Mouse (Mus musculus): Measurements from ENCODE around the gene Ndufab1. TPM values are rescaled to one million over a fixed set of nuclear protein-coding genes. Genes with fewer than 3 reads are reported as not detected.

Gene Ndufab1
- polyA plus RNA-seq, 1 experiment from 2014 or later, result 362 TPM

DNA sequence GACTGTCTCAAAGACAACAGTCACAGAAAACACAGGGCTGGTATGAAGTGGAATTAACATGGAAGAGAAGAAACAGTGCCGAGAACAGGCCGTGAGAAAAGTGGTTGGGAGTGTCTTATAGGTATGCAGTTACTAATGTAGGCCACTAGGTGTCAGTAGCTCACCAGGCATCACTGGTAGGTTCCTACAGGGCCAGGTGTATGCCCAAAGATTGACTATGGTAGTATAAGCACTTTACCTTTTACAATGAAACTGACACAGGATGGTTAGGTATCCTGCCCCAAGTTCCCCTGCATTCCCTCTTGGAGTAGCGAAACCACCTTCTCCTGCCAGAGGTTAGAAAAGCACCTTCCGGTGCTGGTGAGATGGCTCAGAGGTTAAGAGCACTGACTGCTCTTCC lies 2.5 kb downstream of the Ndufab1 start:
- Histone ChIP-seq H3K4me3 (ENCODE audit: low read depth, low read length) (no peak overlapping the region), H3K9me3 (ENCODE audit: low read length) (no peaks in the 10 kb centered on the region), H3K27me3 (replicated peaks; ENCODE audit: insufficient read depth, low read length) (no peaks in the 10 kb centered on the region), H3K4me2 (replicated peaks; ENCODE audit: low read depth, low read length) (no peak overlapping the region), H3K36me3 (ENCODE audit: insufficient read depth, low read length) (peaks cover 12% of the 10 kb centered on the region; the same call in 1 of the 2 replicates), H3K4me1 (ENCODE audit: insufficient read depth, low read depth, low read length) (peaks cover 7% of the 10 kb centered on the region), H3K27ac (ENCODE audit: low read length) (no peak overlapping the region), H3K9ac (replicated peaks; ENCODE audit: low read depth) (no peak overlapping the region)
- DNase-seq (ENCODE audit: low spot score) (peak; percentile 85), ATAC-seq (no peak)
- 47% methylated on average over 4 of the region's 4 CpGs for WGBS
- TF ChIP-seq CTCF (IDR thresholded peaks at IDR 0.05) (peak; percentile 89), EP300 (IDR thresholded peaks at IDR 0.05) (no peak)

DNA sequence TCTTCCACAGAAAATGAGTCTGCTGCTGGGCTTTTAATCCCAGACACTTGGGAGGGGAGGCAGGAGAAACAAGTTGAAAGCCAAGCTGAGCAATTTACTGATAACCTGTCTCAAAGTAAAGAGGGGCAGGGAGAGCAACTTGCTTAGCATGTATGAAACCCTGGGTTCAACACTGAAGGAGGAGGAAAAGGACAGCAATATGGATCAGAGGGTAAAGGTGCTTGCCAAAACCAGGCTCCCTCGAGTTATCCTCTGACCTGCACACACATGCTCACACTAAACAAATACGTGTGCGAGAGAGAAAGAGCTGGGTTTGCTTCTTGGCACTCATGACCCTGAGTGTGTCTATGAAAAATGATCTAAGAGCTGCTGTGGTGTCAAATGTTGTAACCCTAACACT lies 3.7 kb downstream of the Ndufab1 start:
- DNase-seq (ENCODE audit: low spot score), result no peak
- WGBS, result 82% methylated on average over 3 of the region's 3 CpGs
- Histone ChIP-seq H3K4me2 (replicated peaks; ENCODE audit: low read depth, low read length) (no peak overlapping the region), H3K9ac (replicated peaks; ENCODE audit: low read depth) (no peak overlapping the region), H3K4me3 (ENCODE audit: low read depth, low read length) (no peak overlapping the region), H3K9me3 (ENCODE audit: low read length) (no peaks in the 10 kb centered on the region), H3K36me3 (ENCODE audit: insufficient read depth, low read length) (peaks cover 13% of the 10 kb centered on the region; the same call in 1 of the 2 replicates), H3K27ac (ENCODE audit: low read length) (no peak overlapping the region), H3K27me3 (replicated peaks; ENCODE audit: insufficient read depth, low read length) (no peaks in the 10 kb centered on the region), H3K4me1 (ENCODE audit: insufficient read depth, low read depth, low read length) (peaks cover 7% of the 10 kb centered on the region)
- no peak for ATAC-seq
- TF ChIP-seq CTCF (IDR thresholded peaks at IDR 0.05) (no peak), EP300 (IDR thresholded peaks at IDR 0.05) (no peak)

DNA sequence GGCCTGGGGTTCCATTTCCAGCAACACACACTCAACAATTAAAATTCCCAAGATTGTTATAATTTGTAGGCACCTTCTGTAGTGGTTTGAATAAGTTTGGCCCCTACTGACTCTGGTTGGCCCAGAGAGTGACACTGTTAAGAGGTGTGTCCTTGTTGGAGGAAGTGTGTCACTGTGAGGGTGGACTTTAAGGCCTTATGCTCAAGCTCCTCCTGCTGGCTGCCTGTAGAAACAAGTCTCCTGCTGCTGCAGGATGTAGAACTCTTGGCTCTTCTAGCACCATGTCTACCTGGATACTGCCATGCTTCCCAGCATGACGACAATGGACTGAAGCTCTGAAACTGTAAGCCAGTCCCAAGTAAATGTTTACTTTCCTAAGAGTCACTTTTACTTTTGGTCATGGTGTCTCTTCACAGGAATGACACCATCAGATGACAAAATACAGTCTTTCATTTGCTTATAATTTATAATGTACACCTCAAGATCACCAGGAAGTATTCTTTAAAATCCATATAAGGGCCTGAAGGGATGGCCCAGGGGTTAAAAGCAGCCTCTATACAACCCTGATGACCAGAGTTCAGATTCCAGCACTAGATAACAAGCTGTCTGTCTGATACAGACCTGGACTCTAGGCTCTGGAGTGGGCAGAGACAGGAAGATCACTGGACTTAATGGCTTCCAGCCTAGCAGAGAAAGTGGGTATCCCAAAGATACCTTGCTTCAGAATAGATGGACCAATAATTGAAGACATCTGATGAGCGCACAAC lies 6.9 kb downstream of the Ndufab1 start:
- Histone ChIP-seq H3K9ac (replicated peaks; ENCODE audit: low read depth) (no peak overlapping the region), H3K4me2 (replicated peaks; ENCODE audit: low read depth, low read length) (no peak overlapping the region), H3K36me3 (ENCODE audit: insufficient read depth, low read length) (peaks cover 28% of the 10 kb centered on the region), H3K9me3 (ENCODE audit: low read length) (no peaks in the 10 kb centered on the region), H3K4me1 (ENCODE audit: insufficient read depth, low read depth, low read length) (no peaks in the 10 kb centered on the region), H3K27ac (ENCODE audit: low read length) (no peak overlapping the region), H3K4me3 (ENCODE audit: low read depth, low read length) (no peak overlapping the region), H3K27me3 (replicated peaks; ENCODE audit: insufficient read depth, low read length) (no peaks in the 10 kb centered on the region)
- DNase-seq (ENCODE audit: low spot score), result no peak
- ATAC-seq, result no peak
- WGBS, result 83% methylated on average over 2 of the region's 2 CpGs
- no peak for TF ChIP-seq EP300 (IDR thresholded peaks at IDR 0.05)
- peak; percentile 25 for TF ChIP-seq CTCF (IDR thresholded peaks at IDR 0.05)

DNA sequence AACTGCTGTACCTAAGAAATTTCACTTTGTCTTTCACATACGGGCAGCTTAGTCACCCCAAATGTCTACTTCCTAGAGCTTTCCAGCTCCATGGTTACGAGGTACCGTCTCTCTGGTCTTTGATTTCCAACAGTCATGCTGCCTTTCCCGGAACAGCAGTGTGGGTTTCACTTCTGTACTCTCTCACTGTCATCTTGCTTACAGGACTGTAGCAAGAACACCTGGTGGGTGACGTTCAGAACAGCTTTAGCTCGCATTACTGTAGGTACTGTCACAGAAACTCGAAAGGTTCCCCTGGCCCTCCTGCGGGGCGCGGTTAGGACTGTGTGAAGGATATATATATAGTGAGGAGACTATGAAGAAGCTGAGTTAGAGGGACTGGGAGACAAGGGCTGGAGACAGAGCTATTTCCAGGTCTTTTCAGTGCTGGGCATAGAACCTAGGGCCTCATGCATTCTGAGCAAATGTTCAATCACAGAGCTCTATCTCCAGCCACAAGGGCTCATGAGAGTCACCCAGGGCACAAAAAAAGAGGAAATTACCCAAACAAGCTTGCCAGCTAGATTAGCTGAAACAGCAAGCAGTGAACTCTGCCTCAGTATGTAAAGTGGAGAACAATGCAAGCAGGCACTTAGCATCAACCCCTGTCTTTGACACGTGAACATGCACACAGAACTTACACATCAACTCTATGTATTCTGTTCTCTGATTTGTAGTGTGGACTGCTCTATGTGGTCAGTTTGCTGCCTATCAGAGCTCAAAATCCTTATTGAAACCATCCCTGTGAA lies 14.3 kb downstream of the Ndufab1 start:
- TF ChIP-seq EP300 (IDR thresholded peaks at IDR 0.05), result no peak
- TF ChIP-seq CTCF (IDR thresholded peaks at IDR 0.05), result no peak
- DNase-seq (ENCODE audit: low spot score) (no peak), ATAC-seq (no peak)
- Histone ChIP-seq H3K27me3 (replicated peaks; ENCODE audit: insufficient read depth, low read length) (no peaks in the 10 kb centered on the region), H3K4me2 (replicated peaks; ENCODE audit: low read depth, low read length) (no peak overlapping the region), H3K4me1 (ENCODE audit: insufficient read depth, low read depth, low read length) (no peaks in the 10 kb centered on the region), H3K36me3 (ENCODE audit: insufficient read depth, low read length) (peaks cover 24% of the 10 kb centered on the region), H3K4me3 (ENCODE audit: low read depth, low read length) (no peak overlapping the region), H3K9ac (replicated peaks; ENCODE audit: low read depth) (no peak overlapping the region), H3K9me3 (ENCODE audit: low read length) (no peaks in the 10 kb centered on the region), H3K27ac (ENCODE audit: low read length) (no peak overlapping the region)
- WGBS, result 89% methylated on average over 11 of the region's 11 CpGs

DNA sequence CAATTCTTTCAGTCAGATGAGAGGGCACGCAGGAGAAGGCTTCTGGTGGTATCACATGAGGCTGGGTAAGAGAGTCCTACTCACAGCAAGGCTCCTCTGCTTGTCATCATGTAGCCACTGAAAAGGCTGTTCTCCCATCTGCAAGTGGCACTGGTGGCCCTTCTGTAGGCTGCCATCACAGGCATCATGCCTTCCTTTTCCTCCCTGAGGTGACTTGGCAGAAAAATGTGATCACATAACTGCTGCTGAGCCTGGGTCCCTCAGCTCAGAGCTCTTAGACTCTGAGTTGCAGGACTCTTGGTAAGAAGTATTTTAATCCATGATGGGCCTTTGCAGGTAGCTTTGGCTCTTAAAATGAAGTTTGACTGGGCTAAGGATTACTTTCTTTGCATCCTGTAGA lies 20.6 kb downstream of the Ndufab1 start:
- Histone ChIP-seq H3K4me3 (ENCODE audit: low read depth, low read length) (no peak overlapping the region), H3K27me3 (replicated peaks; ENCODE audit: insufficient read depth, low read length) (no peaks in the 10 kb centered on the region), H3K4me2 (replicated peaks; ENCODE audit: low read depth, low read length) (no peak overlapping the region), H3K9ac (replicated peaks; ENCODE audit: low read depth) (no peak overlapping the region), H3K9me3 (ENCODE audit: low read length) (no peaks in the 10 kb centered on the region), H3K4me1 (ENCODE audit: insufficient read depth, low read depth, low read length) (no peaks in the 10 kb centered on the region), H3K27ac (ENCODE audit: low read length) (no peak overlapping the region), H3K36me3 (ENCODE audit: insufficient read depth, low read length) (peaks cover 29% of the 10 kb centered on the region)
- no peak for ATAC-seq
- 96% methylated on average over 1 of the region's 1 CpGs for WGBS
- TF ChIP-seq EP300 (IDR thresholded peaks at IDR 0.05) (no peak), CTCF (IDR thresholded peaks at IDR 0.05) (no peak)
- no peak for DNase-seq (ENCODE audit: low spot score)

DNA sequence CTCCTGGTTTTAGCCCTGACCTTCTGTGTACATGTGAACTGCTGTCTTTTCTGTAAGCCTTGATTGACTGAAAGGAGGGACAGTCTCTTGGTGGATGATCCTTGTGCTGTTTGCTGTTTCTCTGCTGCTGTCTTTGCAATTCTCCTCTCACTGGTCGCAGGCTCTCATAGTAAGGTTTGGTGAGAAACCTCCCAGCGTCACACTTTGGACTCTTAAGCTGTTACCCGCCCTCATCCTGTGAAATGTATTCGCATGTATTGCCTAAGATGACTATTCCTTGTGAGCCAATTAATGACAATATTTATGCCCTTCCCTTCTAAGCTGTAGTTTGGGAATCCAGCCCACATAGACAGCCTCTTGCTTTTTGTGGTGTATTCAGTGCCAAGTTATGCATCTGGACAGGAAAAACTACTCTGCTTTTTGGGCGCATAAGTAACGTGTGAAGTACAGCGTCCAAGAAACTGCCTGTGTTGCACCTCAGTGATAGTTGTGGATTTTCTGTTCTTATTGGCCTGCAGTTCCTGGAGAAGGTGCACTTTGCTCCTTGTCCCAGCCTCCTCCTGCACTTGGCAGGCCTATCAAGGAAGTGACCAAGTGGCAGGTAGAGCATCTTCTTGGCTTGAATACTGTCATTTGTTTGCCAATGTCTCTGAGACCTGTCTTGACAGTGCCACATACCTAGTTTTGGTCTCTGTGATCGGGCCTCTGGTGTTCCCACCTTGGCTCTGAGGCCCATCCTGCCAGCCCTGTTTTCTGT lies 21.7 kb downstream of the Ndufab1 start:
- no peak for ATAC-seq
- Histone ChIP-seq H3K9me3 (ENCODE audit: low read length) (no peaks in the 10 kb centered on the region), H3K4me3 (ENCODE audit: low read depth, low read length) (no peak overlapping the region), H3K4me1 (ENCODE audit: insufficient read depth, low read depth, low read length) (no peaks in the 10 kb centered on the region), H3K27ac (ENCODE audit: low read length) (no peak overlapping the region), H3K9ac (replicated peaks; ENCODE audit: low read depth) (no peak overlapping the region), H3K4me2 (replicated peaks; ENCODE audit: low read depth, low read length) (no peak overlapping the region), H3K27me3 (replicated peaks; ENCODE audit: insufficient read depth, low read length) (no peaks in the 10 kb centered on the region), H3K36me3 (ENCODE audit: insufficient read depth, low read length) (peaks cover 40% of the 10 kb centered on the region)
- DNase-seq (ENCODE audit: low spot score), result peak; percentile 17
- TF ChIP-seq EP300 (IDR thresholded peaks at IDR 0.05) (no peak), CTCF (IDR thresholded peaks at IDR 0.05) (no peak)
- WGBS, result 83% methylated on average over 8 of the region's 8 CpGs
